Comparison of ENCODE assay signal across 8 mouse cellular contexts in the genomic region with DNA sequence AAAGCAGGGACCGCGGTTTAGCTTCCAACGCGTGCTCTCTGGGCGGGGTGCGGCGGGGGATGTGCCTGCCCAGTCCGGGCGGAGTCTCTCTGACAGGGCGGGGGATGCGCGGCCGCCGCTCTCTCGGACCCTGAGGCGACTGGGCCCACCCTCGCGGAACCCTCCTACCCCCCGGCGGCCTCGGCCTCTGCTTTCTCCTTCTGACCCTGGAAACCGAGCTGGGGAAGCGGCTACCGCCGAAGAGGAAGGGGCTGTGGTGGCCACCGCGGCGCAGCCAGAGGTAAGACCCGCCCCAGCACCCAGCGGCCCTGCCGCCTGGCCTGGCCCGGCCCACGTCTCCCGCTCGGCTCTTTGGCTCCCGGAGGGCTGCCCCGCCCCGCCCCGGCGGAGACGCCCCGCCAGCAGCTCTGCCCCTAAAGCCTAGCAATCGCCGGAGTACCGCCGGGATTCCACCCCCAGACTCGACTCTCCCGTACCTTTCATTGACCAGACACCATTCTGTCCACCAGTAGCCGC. TPM values are rescaled to one million over a fixed set of nuclear protein-coding genes. Genes with fewer than 3 reads are reported as not detected.
A peak's percentile ranks its signal among the peaks of the same experiment; 100 is the strongest.
DNase-seq lines count a peak whose midpoint lies in the region; ATAC-seq and TF ChIP-seq lines count a peak whose summit lies in the region.

No protein-coding gene starts in this region.

- peak overlapping the region; percentile 94 for H3K27ac ChIP-seq in embryonic facial prominence, embryonic 14.5 days (replicated peaks; ENCODE audit: low read depth, low read length)
- H3K27ac ChIP-seq in heart, embryonic 11.5 days (ENCODE audit: low read depth, low read length), result peak overlapping the region; percentile 93
- H3K27ac ChIP-seq in kidney, embryonic 14.5 days (ENCODE audit: low read depth, low read length), result peak overlapping the region; percentile 91
- H3K27ac ChIP-seq in liver, embryonic 14.5 days, result peak overlapping the region; percentile 80
- peak overlapping the region; percentile 79 for H3K27ac ChIP-seq in neural tube, embryonic 12.5 days

- DNase-seq in right cerebral cortex, adult 18-20 months, result peak; percentile 81
- no peak for DNase-seq in right cerebral cortex, postnatal 4 days
- DNase-seq in embryonic facial prominence, embryonic 14.5 days (ENCODE audit: low spot score), result peak; percentile 86
- peak; percentile 75 to 80 (median 77) for DNase-seq in liver, embryonic 14.5 days (ENCODE audit: low read depth in 3 of 3, low spot score in 3 of 3)
- peak; percentile 86 for DNase-seq in testis, postnatal 14 days (ENCODE audit: low spot score)

- peak overlapping the region; percentile 56 for H3K4me2 ChIP-seq in embryonic facial prominence, embryonic 14.5 days (ENCODE audit: low read depth, low read length)
- peak overlapping the region; percentile 88 for H3K4me2 ChIP-seq in heart, embryonic 11.5 days
- H3K4me2 ChIP-seq in kidney, embryonic 14.5 days (replicated peaks; ENCODE audit: low read depth, low read length), result peak overlapping the region; percentile 77
- H3K4me2 ChIP-seq in liver, embryonic 14.5 days (ENCODE audit: low read depth), result peak overlapping the region; percentile 94
- peak overlapping the region; percentile 90 for H3K4me2 ChIP-seq in neural tube, embryonic 12.5 days (replicated peaks)

- under 1% methylated on average over 24 of the region's 49 CpGs for WGBS in embryonic facial prominence, embryonic 14.5 days
- under 1% methylated on average over 48 of the region's 49 CpGs for WGBS in heart, embryonic 11.5 days (ENCODE audit: insufficient replicate concordance)
- under 1% methylated on average over 32 of the region's 49 CpGs for WGBS in kidney, embryonic 14.5 days
- WGBS in liver, embryonic 14.5 days (ENCODE audit: insufficient replicate concordance), result 0% methylated on average over 42 of the region's 49 CpGs
- under 1% methylated on average over 48 of the region's 49 CpGs for WGBS in neural tube, embryonic 12.5 days

- H3K9me3 ChIP-seq in embryonic facial prominence, embryonic 14.5 days (ENCODE audit: control insufficient read depth, low read length), result no peaks in the 10 kb centered on the region
- no peaks in the 10 kb centered on the region for H3K9me3 ChIP-seq in heart, embryonic 11.5 days (replicated peaks; ENCODE audit: control insufficient read depth, low read length)
- H3K9me3 ChIP-seq in kidney, embryonic 14.5 days (ENCODE audit: control insufficient read depth, low read length), result no peaks in the 10 kb centered on the region
- H3K9me3 ChIP-seq in liver, embryonic 14.5 days (ENCODE audit: control insufficient read depth, low read length), result no peaks in the 10 kb centered on the region
- no peaks in the 10 kb centered on the region for H3K9me3 ChIP-seq in neural tube, embryonic 12.5 days

- H3K9ac ChIP-seq in embryonic facial prominence, embryonic 14.5 days (ENCODE audit: low read depth, low read length), result peak overlapping the region; percentile 88
- peak overlapping the region; percentile 87 for H3K9ac ChIP-seq in heart, embryonic 11.5 days (ENCODE audit: low read depth, low read length)
- H3K9ac ChIP-seq in kidney, embryonic 14.5 days (ENCODE audit: low read depth, low read length), result peak overlapping the region; percentile 84
- H3K9ac ChIP-seq in liver, embryonic 14.5 days (replicated peaks), result peak overlapping the region; percentile 79
- H3K9ac ChIP-seq in neural tube, embryonic 12.5 days, result peak overlapping the region; percentile 90

- peak; percentile 94 for ATAC-seq in embryonic facial prominence, embryonic 14.5 days (ENCODE audit: low read depth)
- ATAC-seq in heart, embryonic 11.5 days (replicated peaks; ENCODE audit: insufficient number of reproducible peaks, low FRiP score, low TSS enrichment), result peak; percentile 93
- peak; percentile 96 for ATAC-seq in kidney, embryonic 14.5 days (ENCODE audit: low FRiP score, low TSS enrichment)
- ATAC-seq in liver, embryonic 14.5 days (ENCODE audit: insufficient read depth), result peak; percentile 92
- ATAC-seq in neural tube, embryonic 12.5 days (ENCODE audit: low FRiP score, low read depth), result peak; percentile 94

- no peaks in the 10 kb centered on the region for H3K27me3 ChIP-seq in embryonic facial prominence, embryonic 14.5 days (replicated peaks; ENCODE audit: control insufficient read depth, insufficient read depth, low read length)
- H3K27me3 ChIP-seq in heart, embryonic 11.5 days (ENCODE audit: control insufficient read depth, insufficient read depth, low read length), result no peaks in the 10 kb centered on the region
- no peaks in the 10 kb centered on the region for H3K27me3 ChIP-seq in kidney, embryonic 14.5 days (ENCODE audit: control insufficient read depth, insufficient read depth, low read length)
- no peaks in the 10 kb centered on the region for H3K27me3 ChIP-seq in liver, embryonic 14.5 days (ENCODE audit: control insufficient read depth, insufficient read depth, low read length)
- no peaks in the 10 kb centered on the region for H3K27me3 ChIP-seq in neural tube, embryonic 12.5 days (replicated peaks)

- no peak for TF ChIP-seq EP300 in liver, embryonic 14.5 days (IDR thresholded peaks at IDR 0.05; ENCODE audit: low read depth)

- no peaks in the 10 kb centered on the region for H3K36me3 ChIP-seq in embryonic facial prominence, embryonic 14.5 days (ENCODE audit: control insufficient read depth, insufficient read depth, low read length)
- H3K36me3 ChIP-seq in heart, embryonic 11.5 days (ENCODE audit: control insufficient read depth, insufficient read depth, low read length), result no peaks in the 10 kb centered on the region
- no peaks in the 10 kb centered on the region for H3K36me3 ChIP-seq in kidney, embryonic 14.5 days (ENCODE audit: control insufficient read depth, insufficient read depth, low read length)
- H3K36me3 ChIP-seq in liver, embryonic 14.5 days (replicated peaks; ENCODE audit: control insufficient read depth, insufficient read depth, low read depth), result no peaks in the 10 kb centered on the region
- H3K36me3 ChIP-seq in neural tube, embryonic 12.5 days, result no peaks in the 10 kb centered on the region

- H3K4me1 ChIP-seq in embryonic facial prominence, embryonic 14.5 days (ENCODE audit: control insufficient read depth, insufficient read depth, low read length), result 0 out of 2 replicates have a peak, but pooled peaks cover 10% of the 10 kb centered on the region
- peaks cover 9% of the 10 kb centered on the region for H3K4me1 ChIP-seq in heart, embryonic 11.5 days (ENCODE audit: control insufficient read depth, insufficient read depth, low read length)
- H3K4me1 ChIP-seq in kidney, embryonic 14.5 days (ENCODE audit: control insufficient read depth, insufficient read depth, low read length), result peaks cover 18% of the 10 kb centered on the region
- H3K4me1 ChIP-seq in liver, embryonic 14.5 days (replicated peaks; ENCODE audit: control insufficient read depth in 2 of 2, insufficient read depth in 2 of 2, low read length in 1 of 2), result peaks cover 12 to 16% of the 10 kb centered on the region in 2 experiments
- H3K4me1 ChIP-seq in neural tube, embryonic 12.5 days, result peaks cover 8% of the 10 kb centered on the region

- TF ChIP-seq CTCF in liver, embryonic 14.5 days (IDR thresholded peaks at IDR 0.05; ENCODE audit: low read depth), result no peak

- peak overlapping the region; percentile 83 for H3K4me3 ChIP-seq in embryonic facial prominence, embryonic 14.5 days (ENCODE audit: low read depth, low read length)
- H3K4me3 ChIP-seq in heart, embryonic 11.5 days (ENCODE audit: low read depth, low read length), result peak overlapping the region; percentile 85
- H3K4me3 ChIP-seq in kidney, embryonic 14.5 days (ENCODE audit: low read length), result peak overlapping the region; percentile 88
- H3K4me3 ChIP-seq in liver, embryonic 14.5 days (ENCODE audit: insufficient read depth in 1 of 2, low read depth in 2 of 2, low read length in 2 of 2), result peak overlapping the region; percentile 86 to 87
- peak overlapping the region; percentile 88 for H3K4me3 ChIP-seq in neural tube, embryonic 12.5 days

RNA-seq across cellular contexts. Expression of a gene that starts 0.4 kb away (rescaled TPM):
- 18.3 and 19.4 TPM in 2 replicates for polyA plus RNA-seq in embryonic facial prominence, embryonic 14.5 days (2014; fragmentation: Nextera tagmentation; extraction: Ambion mirVana)
- 11.4 and 13.8 TPM in 2 replicates for polyA plus RNA-seq in heart, embryonic 11.5 days (2014; fragmentation: Nextera tagmentation; extraction: Ambion mirVana)
- 16.4 and 20.4 TPM in 2 replicates for polyA plus RNA-seq in kidney, embryonic 14.5 days (2014; fragmentation: Nextera tagmentation; extraction: Ambion mirVana)
- 2.5 and 2.6 TPM in 2 replicates for polyA plus RNA-seq in liver, embryonic 14.5 days (2012; rRNA removed)
- 3.5 and 3.6 TPM in 2 replicates for polyA plus RNA-seq in liver, embryonic 14.5 days (2014; fragmentation: Nextera tagmentation; extraction: Ambion mirVana)
- 20.8 and 21.6 TPM in 2 replicates for polyA plus RNA-seq in neural tube, embryonic 12.5 days (2016; fragmentation: Nextera tagmentation; extraction: Ambion mirVana)

RNA-seq across cellular contexts. Expression of a gene that starts 0.6 kb away (rescaled TPM):
- polyA plus RNA-seq in embryonic facial prominence, embryonic 14.5 days (2014; fragmentation: Nextera tagmentation; extraction: Ambion mirVana), result 10.0 and 12.3 TPM in 2 replicates
- 14.9 and 15.1 TPM in 2 replicates for polyA plus RNA-seq in heart, embryonic 11.5 days (2014; fragmentation: Nextera tagmentation; extraction: Ambion mirVana)
- polyA plus RNA-seq in kidney, embryonic 14.5 days (2014; fragmentation: Nextera tagmentation; extraction: Ambion mirVana), result 12.6 and 13.9 TPM in 2 replicates
- 1.4 and 1.8 TPM in 2 replicates for polyA plus RNA-seq in liver, embryonic 14.5 days (2012; rRNA removed)
- polyA plus RNA-seq in liver, embryonic 14.5 days (2014; fragmentation: Nextera tagmentation; extraction: Ambion mirVana), result 3.1 and 4.0 TPM in 2 replicates
- 16.5 and 17.7 TPM in 2 replicates for polyA plus RNA-seq in neural tube, embryonic 12.5 days (2016; fragmentation: Nextera tagmentation; extraction: Ambion mirVana)
